Mouse (Mus musculus) frontal cortex, postnatal 36 days (tissue): ENCODE results near the gene Jag2.

ENCODE experiments used
- DNase-seq, 2 experiments: peaks; one replicate each; pipeline ENCODE4 v3.0.0; 2022; ENCODE audit warnings: low spot score in 2 of 2

Gene Jag2

GRCm38 (mm10) chr12:112929562-112930352 is at the start of gene Jag2:
TSS of gene Jag2 (minus strand) at chr12:112929776.
- peak; percentile 69 to 73 for DNase-seq

- peak; percentile 40 to 43 for DNase-seq
Measured at GRCm38 (mm10) chr12:112977156-112977555, 47.6 kb upstream of the Jag2 start.

GRCm38 (mm10) chr12:112976371-112977073 is 46.9 kb upstream of the Jag2 start, which contains the start of gene Btbd6:
TSS of gene Btbd6 (plus strand) at chr12:112976482.
- peak; percentile 89 to 90 for DNase-seq

GRCm38 (mm10) chr12:112974736-112975135 is 45.2 kb upstream of the Jag2 start:
- no peak for DNase-seq

GRCm38 (mm10) chr12:112969616-112970015 is 40.0 kb upstream of the Jag2 start:
- DNase-seq, result no peak

- no peak for DNase-seq
Measured at GRCm38 (mm10) chr12:112968943-112969342, 39.4 kb upstream of the Jag2 start.

- no peak for DNase-seq
Measured at GRCm38 (mm10) chr12:112965783-112966182, 36.2 kb upstream of the Jag2 start.

- no peak for DNase-seq
Measured at GRCm38 (mm10) chr12:112961872-112962271, 32.3 kb upstream of the Jag2 start.

GRCm38 (mm10) chr12:112961428-112961827 is 31.9 kb upstream of the Jag2 start:
- no peak for DNase-seq

- no peak for DNase-seq
Measured at GRCm38 (mm10) chr12:112959421-112959820, 29.8 kb upstream of the Jag2 start.

GRCm38 (mm10) chr12:112958303-112958702 is 28.7 kb upstream of the Jag2 start:
- DNase-seq, result no peak

GRCm38 (mm10) chr12:112955800-112956199 is 26.2 kb upstream of the Jag2 start:
- DNase-seq, result peak; percentile 70 to 84

- no peak for DNase-seq
Measured at GRCm38 (mm10) chr12:112952926-112953565, 23.5 kb upstream of the Jag2 start.

GRCm38 (mm10) chr12:112952433-112952832 is 22.9 kb upstream of the Jag2 start:
- DNase-seq, result no peak

GRCm38 (mm10) chr12:112951150-112951842 is 21.7 kb upstream of the Jag2 start:
- no peak for DNase-seq

- DNase-seq, result no peak
Measured at GRCm38 (mm10) chr12:112950761-112951129, 21.2 kb upstream of the Jag2 start.

GRCm38 (mm10) chr12:112950040-112950760 is 20.6 kb upstream of the Jag2 start:
- peak; percentile 92 to 94 for DNase-seq

GRCm38 (mm10) chr12:112947307-112947706 is 17.7 kb upstream of the Jag2 start:
- DNase-seq, result no peak

- DNase-seq, result no peak
Measured at GRCm38 (mm10) chr12:112943669-112944068, 14.1 kb upstream of the Jag2 start.

- DNase-seq, result peak; percentile 69 to 70
Measured at GRCm38 (mm10) chr12:112941776-112942713, 12.5 kb upstream of the Jag2 start, which contains the start of gene Nudt14. TSS of gene Nudt14 (minus strand) at chr12:112942124.
